Mouse (Mus musculus) G1E (cell line): ENCODE measurements around the gene Ext2. TPM values are rescaled to one million over a fixed set of nuclear protein-coding genes. Genes with fewer than 3 reads are reported as not detected.
A peak's percentile ranks its signal among the peaks of the same experiment; 100 is the strongest.

Experiments used
- ATAC-seq: 2 replicates; pipeline ENCODE4 v1.8.0; 2016; ENCODE audit warnings: mild to moderate bottlenecking; ENCODE audit not compliant: insufficient number of reproducible peaks, poor library complexity, low FRiP score, severe bottlenecking; ENCODE audit errors: extremely low read depth
- DNase-seq: peaks from one replicate; pipeline ENCODE4 v3.0.0; 2012; ENCODE audit warnings: low spot score
- H3K27me3 ChIP-seq: 2 replicates; pipeline ENCODE4 v1.6.1; 2012; ENCODE audit warnings: mild to moderate bottlenecking, low read length, inconsistent platforms; ENCODE audit not compliant: insufficient read depth
- H3K36me3 ChIP-seq: replicated peaks from 2 replicates; pipeline ENCODE3; 2012; ENCODE audit warnings: mild to moderate bottlenecking, inconsistent platforms
- H3K4me1 ChIP-seq: 2 replicates; pipeline ENCODE4 v1.6.1; 2012; ENCODE audit warnings: low read depth, low read length, inconsistent platforms, mixed read lengths; ENCODE audit not compliant: insufficient read depth
- H3K4me3 ChIP-seq: 2 replicates; pipeline ENCODE4 v1.5.1; 2012; ENCODE audit warnings: low read depth, mild to moderate bottlenecking, inconsistent platforms, low read length, moderate library complexity, mixed read lengths
- H3K9me3 ChIP-seq: replicated peaks from 2 replicates; pipeline ENCODE4 v1.6.1; 2012; ENCODE audit warnings: inconsistent platforms
- CTCF ChIP-seq: IDR thresholded peaks from 2 replicates; pipeline ENCODE4 v1.5.1; 2012; ENCODE audit warnings: low read depth, low read length, inconsistent platforms, mixed read lengths
- GATA1 ChIP-seq: IDR thresholded peaks from 2 replicates; pipeline ENCODE4 v1.6.1; 2012; ENCODE audit warnings: borderline replicate concordance, low read length, inconsistent platforms, mixed read lengths
- GATA2 ChIP-seq: IDR thresholded peaks from 2 replicates; pipeline ENCODE4 v1.6.1; 2012; ENCODE audit warnings: low read depth, low read length, inconsistent platforms, borderline replicate concordance
- POLR2AphosphoS5 ChIP-seq: IDR thresholded peaks from 2 replicates; pipeline ENCODE4 v1.6.1; 2012; ENCODE audit warnings: low read depth, low read length, inconsistent platforms; ENCODE audit not compliant: insufficient replicate concordance
- TAL1 ChIP-seq: conservative IDR thresholded peaks from 2 replicates; pipeline ENCODE4 v1.6.1; 2012; ENCODE audit warnings: low read depth, low read length, inconsistent platforms, mixed read lengths
- polyA plus RNA-seq: library from polyadenylated mRNA; stranded (reverse); fragments of >175 nt; gene quantifications from 2 replicates; pipeline ENCODE4 v1.2.3, GENCODE M21; 2012
- total RNA-seq, 2 experiments: library from RNA; stranded (forward) in 1 of 2; stranded (reverse) in 1 of 2; fragments of 200-1000 nt in 1 of 2; fragments of >200 nt in 1 of 2; fragmentation: Nextera tagmentation in 1 of 2; gene quantifications; 2 replicates each; pipeline ENCODE4 v1.2.3; 2014 to 2017

Ext2 gene
- total RNA-seq (2014; fragmentation: Nextera tagmentation), result 42.6 and 56.3 TPM in 2 replicates
- total RNA-seq (2017), result 19.3 and 22.9 TPM in 2 replicates
- polyA plus RNA-seq, result 25.0 and 29.9 TPM in 2 replicates

- DNase-seq (peak; percentile 87), ATAC-seq (peak; percentile 59)
- no peaks in the 10 kb centered on the region for H3K27me3 ChIP-seq
- peaks cover 45% of the 10 kb centered on the region for H3K4me1 ChIP-seq
- peak; percentile 96 for TF ChIP-seq CTCF
- TF ChIP-seq POLR2AphosphoS5, result no peak
- H3K36me3 ChIP-seq, result peaks cover 36% of the 10 kb centered on the region
- H3K9me3 ChIP-seq, result no peaks in the 10 kb centered on the region
- H3K4me3 ChIP-seq, result peak within 1 kb of the TSS; percentile 93
Measured at GRCm38 (mm10) chr2:93822045-93822749, at the start of gene Ext2. Gene Ext2 (minus strand): TSS chr2:93822568.

GRCm38 (mm10) chr2:93871411-93871925, 49.1 kb upstream of the Ext2 start:
- DNase-seq (no peak), ATAC-seq (no peak)
- H3K27me3 ChIP-seq, result peaks cover 30% of the 10 kb centered on the region
- no peaks in the 10 kb centered on the region for H3K4me1 ChIP-seq
- TF ChIP-seq CTCF, result no peak
- TF ChIP-seq POLR2AphosphoS5, result no peak
- no peak for TF ChIP-seq GATA1
- no peak for TF ChIP-seq GATA2
- TF ChIP-seq TAL1, result no peak
- no peaks in the 10 kb centered on the region for H3K9me3 ChIP-seq
- H3K36me3 ChIP-seq, result no peaks in the 10 kb centered on the region
- no peak overlapping the region for H3K4me3 ChIP-seq

- TF ChIP-seq TAL1 (no peak), CTCF (peak; percentile 29; the same call in 1 of the 2 replicates), GATA2 (no peak), GATA1 (no peak)
- peak; percentile 18 for DNase-seq
- H3K4me3 ChIP-seq, result no peak overlapping the region
- no peaks in the 10 kb centered on the region for H3K4me1 ChIP-seq
- peaks cover 29% of the 10 kb centered on the region for H3K27me3 ChIP-seq
- no peaks in the 10 kb centered on the region for H3K36me3 ChIP-seq
- no peaks in the 10 kb centered on the region for H3K9me3 ChIP-seq
- no peak for ATAC-seq
Measured at GRCm38 (mm10) chr2:93870842-93871241, 48.5 kb upstream of the Ext2 start.

GRCm38 (mm10) chr2:93869107-93869600, 46.8 kb upstream of the Ext2 start, which contains the start of gene Accsl:
Gene Accsl (minus strand): TSS chr2:93869157.
- ATAC-seq (no peak), DNase-seq (no peak)
- TF ChIP-seq GATA2, result no peak
- Histone ChIP-seq H3K4me1 (no peaks in the 10 kb centered on the region), H3K9me3 (no peaks in the 10 kb centered on the region), H3K27me3 (peaks cover 27% of the 10 kb centered on the region), H3K36me3 (no peaks in the 10 kb centered on the region), H3K4me3 (no peak within 1 kb of the TSS)

- H3K36me3 ChIP-seq, result no peaks in the 10 kb centered on the region
- no peak overlapping the region for H3K4me3 ChIP-seq
- H3K9me3 ChIP-seq, result no peaks in the 10 kb centered on the region
- no peaks in the 10 kb centered on the region for H3K4me1 ChIP-seq
- TF ChIP-seq GATA2, result no peak
- ATAC-seq (no peak), DNase-seq (no peak)
- H3K27me3 ChIP-seq, result peaks cover 29% of the 10 kb centered on the region
Measured at GRCm38 (mm10) chr2:93868566-93868965, 46.2 kb upstream of the Ext2 start.

- no peak for ATAC-seq
- no peaks in the 10 kb centered on the region for H3K4me1 ChIP-seq
- H3K27me3 ChIP-seq, result peaks cover 16% of the 10 kb centered on the region
Measured at GRCm38 (mm10) chr2:93863229-93863628, 40.9 kb upstream of the Ext2 start.

GRCm38 (mm10) chr2:93858845-93859244, 36.5 kb upstream of the Ext2 start:
- no peaks in the 10 kb centered on the region for H3K9me3 ChIP-seq
- H3K4me1 ChIP-seq, result no peaks in the 10 kb centered on the region
- no peak overlapping the region for H3K4me3 ChIP-seq
- no peak for TF ChIP-seq GATA1
- TF ChIP-seq CTCF, result no peak
- TF ChIP-seq POLR2AphosphoS5, result no peak
- no peak for TF ChIP-seq GATA2
- no peak for TF ChIP-seq TAL1
- ATAC-seq (no peak), DNase-seq (no peak)
- H3K27me3 ChIP-seq, result peaks cover 5% of the 10 kb centered on the region; the same call in 1 of the 2 replicates
- H3K36me3 ChIP-seq, result no peaks in the 10 kb centered on the region

More at GRCm38 (mm10) chr2:93863229-93863628, 40.9 kb upstream of the Ext2 start:
- DNase-seq, result no peak
- Histone ChIP-seq H3K36me3 (no peaks in the 10 kb centered on the region), H3K9me3 (no peaks in the 10 kb centered on the region), H3K4me3 (no peak overlapping the region)
- TF ChIP-seq GATA1, result no peak
- no peak for TF ChIP-seq GATA2
